Comparison of ENCODE assay signal across 9 mouse cellular contexts in genomic region chr11:8245408-8246003, GRCm38 (mm10).
DNase-seq lines count a peak whose midpoint lies in the region; ATAC-seq and TF ChIP-seq lines count a peak whose summit lies in the region.
"Had no signal": no experiment of that assay in that cellular context is flagged by ENCODE, and none has a peak within 500 bp of the region (broad histone marks: within the 10 kb centered on the region; RNA-seq: fewer than 3 reads in every experiment).

No protein-coding gene starts in this region.

- TF ChIP-seq EP300 in liver, embryonic 14.5 days (IDR thresholded peaks at IDR 0.05; ENCODE audit: low read depth): no peak

- no peak overlapping the region for H3K4me3 ChIP-seq in forebrain, embryonic 12.5 days (replicated peaks)
- H3K4me3 ChIP-seq in forebrain, embryonic 10.5 days: no peak overlapping the region
- H3K4me3 ChIP-seq in liver, embryonic 14.5 days (ENCODE audit: insufficient read depth in 1 of 2, low read depth in 2 of 2, low read length in 2 of 2): no peak overlapping the region
- H3K4me3 ChIP-seq in liver, embryonic 11.5 days (ENCODE audit: low read depth, low read length): no peak overlapping the region
- H3K4me3 ChIP-seq in cortical plate, adult 2 months (ENCODE audit: insufficient read depth, low read length): no peak overlapping the region
- H3K4me3 ChIP-seq in midbrain, embryonic 13.5 days (replicated peaks): no peak overlapping the region

- H3K27me3 ChIP-seq in forebrain, embryonic 12.5 days: no peaks in the 10 kb centered on the region
- no peaks in the 10 kb centered on the region for H3K27me3 ChIP-seq in forebrain, embryonic 10.5 days (ENCODE audit: poor library complexity, severe bottlenecking)
- no peaks in the 10 kb centered on the region for H3K27me3 ChIP-seq in liver, embryonic 14.5 days (ENCODE audit: control insufficient read depth, insufficient read depth, low read length)
- H3K27me3 ChIP-seq in liver, embryonic 11.5 days (replicated peaks; ENCODE audit: control insufficient read depth, insufficient read depth, low read length): no peaks in the 10 kb centered on the region
- no peaks in the 10 kb centered on the region for H3K27me3 ChIP-seq in midbrain, embryonic 13.5 days

- 0 out of 2 replicates have a peak, but pooled peaks have one; percentile 53 for ATAC-seq in forebrain, embryonic 12.5 days (ENCODE audit: low FRiP score)
- ATAC-seq in liver, embryonic 14.5 days (ENCODE audit: insufficient read depth): no peak
- no peak for ATAC-seq in liver, embryonic 11.5 days (replicated peaks; ENCODE audit: low FRiP score)
- peak; percentile 66; the same call in 1 of the 2 replicates for ATAC-seq in midbrain, embryonic 13.5 days
- ATAC-seq: CD4-positive, CD25-positive, alpha-beta regulatory T cell, adult 4 months had no signal

- no peaks in the 10 kb centered on the region for H3K9me3 ChIP-seq in forebrain, embryonic 12.5 days
- peaks cover under 1% of the 10 kb centered on the region; the same call in 1 of the 2 replicates for H3K9me3 ChIP-seq in forebrain, embryonic 10.5 days
- no peaks in the 10 kb centered on the region for H3K9me3 ChIP-seq in liver, embryonic 14.5 days (ENCODE audit: control insufficient read depth, low read length)
- no peaks in the 10 kb centered on the region for H3K9me3 ChIP-seq in liver, embryonic 11.5 days (ENCODE audit: control insufficient read depth, low read length)
- no peaks in the 10 kb centered on the region for H3K9me3 ChIP-seq in midbrain, embryonic 13.5 days

- no peak overlapping the region for H3K4me2 ChIP-seq in forebrain, embryonic 12.5 days
- H3K4me2 ChIP-seq in liver, embryonic 14.5 days (ENCODE audit: low read depth): no peak overlapping the region
- no peak overlapping the region for H3K4me2 ChIP-seq in liver, embryonic 11.5 days
- no peak overlapping the region for H3K4me2 ChIP-seq in midbrain, embryonic 13.5 days (replicated peaks)

- H3K27ac ChIP-seq in forebrain, embryonic 12.5 days: no peak overlapping the region
- H3K27ac ChIP-seq in forebrain, embryonic 10.5 days: no peak overlapping the region
- H3K27ac ChIP-seq in liver, embryonic 14.5 days: no peak overlapping the region
- no peak overlapping the region for H3K27ac ChIP-seq in liver, embryonic 11.5 days (ENCODE audit: low read depth, low read length)
- H3K27ac ChIP-seq in cortical plate, adult 2 months (ENCODE audit: insufficient read depth, low read length): no peak overlapping the region
- H3K27ac ChIP-seq in midbrain, embryonic 13.5 days: no peak overlapping the region

- H3K9ac ChIP-seq in forebrain, embryonic 12.5 days: no peak overlapping the region
- no peak overlapping the region for H3K9ac ChIP-seq in liver, embryonic 14.5 days (replicated peaks)
- H3K9ac ChIP-seq in liver, embryonic 11.5 days (ENCODE audit: low read depth, low read length): no peak overlapping the region
- no peak overlapping the region for H3K9ac ChIP-seq in midbrain, embryonic 13.5 days (replicated peaks)

- TF ChIP-seq POLR2A in cortical plate, adult 2 months (IDR thresholded peaks at IDR 0.05; ENCODE audit: extremely low read depth, insufficient read depth, low read length): no peak

- 49% methylated on average over 3 of the region's 3 CpGs for WGBS in forebrain, embryonic 12.5 days
- 42% methylated on average over 3 of the region's 3 CpGs for WGBS in forebrain, embryonic 10.5 days
- 28% methylated on average over 3 of the region's 3 CpGs for WGBS in liver, embryonic 14.5 days (ENCODE audit: insufficient replicate concordance)
- WGBS in liver, embryonic 11.5 days: 27% methylated on average over 3 of the region's 3 CpGs
- WGBS in midbrain, embryonic 13.5 days: 30% methylated on average over 3 of the region's 3 CpGs

- no peaks in the 10 kb centered on the region for H3K36me3 ChIP-seq in forebrain, embryonic 12.5 days (replicated peaks)
- H3K36me3 ChIP-seq in forebrain, embryonic 10.5 days (replicated peaks): no peaks in the 10 kb centered on the region
- H3K36me3 ChIP-seq in liver, embryonic 14.5 days (replicated peaks; ENCODE audit: control insufficient read depth, insufficient read depth, low read depth): no peaks in the 10 kb centered on the region
- H3K36me3 ChIP-seq in liver, embryonic 11.5 days (ENCODE audit: control insufficient read depth, insufficient read depth, low read length): no peaks in the 10 kb centered on the region
- H3K36me3 ChIP-seq in midbrain, embryonic 13.5 days: no peaks in the 10 kb centered on the region

- peak; percentile 43 for TF ChIP-seq CTCF in liver, embryonic 14.5 days (IDR thresholded peaks at IDR 0.05; ENCODE audit: low read depth)
- TF ChIP-seq CTCF in cortical plate, adult 2 months (IDR thresholded peaks at IDR 0.05; ENCODE audit: extremely low read depth, insufficient read depth, low read length): peak; percentile 47; the same call in 1 of the 2 replicates

- no peaks in the 10 kb centered on the region for H3K4me1 ChIP-seq in forebrain, embryonic 12.5 days
- no peaks in the 10 kb centered on the region for H3K4me1 ChIP-seq in forebrain, embryonic 10.5 days
- H3K4me1 ChIP-seq in liver, embryonic 14.5 days (replicated peaks; ENCODE audit: control insufficient read depth in 2 of 2, insufficient read depth in 2 of 2, low read length in 1 of 2): no peaks in the 10 kb centered on the region
- no peaks in the 10 kb centered on the region for H3K4me1 ChIP-seq in liver, embryonic 11.5 days (replicated peaks; ENCODE audit: control insufficient read depth, insufficient read depth, low read length)
- H3K4me1 ChIP-seq in cortical plate, adult 2 months (ENCODE audit: control insufficient read depth, insufficient read depth, low read length): no peaks in the 10 kb centered on the region
- H3K4me1 ChIP-seq in midbrain, embryonic 13.5 days (replicated peaks): no peaks in the 10 kb centered on the region

- DNase-seq in forebrain, embryonic 10.5 days (ENCODE audit: extremely low spot score, low spot score): no peak
- DNase-seq in liver, embryonic 14.5 days (ENCODE audit: low read depth in 3 of 3, low spot score in 3 of 3): no peak
- DNase-seq in liver, embryonic 11.5 days (ENCODE audit: low spot score): no peak
- no peak for DNase-seq in testis, postnatal 10 days (ENCODE audit: low spot score)
- DNase-seq in spleen, adult 18-20 months: no peak

Comparison
In these comparisons a context has a peak if more than half of its experiments do, and no peak if none do; other contexts are left out.
1. ATAC-seq: peak in forebrain, embryonic 12.5 days (single experiment) and midbrain, embryonic 13.5 days (single experiment); none in liver, embryonic 14.5 days (single experiment) and liver, embryonic 11.5 days (single experiment).